Mouse (Mus musculus): ENCODE results near the gene Camk1g.

Camk1g gene

GRCm38 (mm10) chr1:193373906-193374413, 3.9 kb upstream of the Camk1g start:
- DNase-seq: no peak

GRCm38 (mm10) chr1:193369091-193369490, 1.0 kb downstream of the Camk1g start:
- DNase-seq: no peak

- no peak for DNase-seq
Observed at GRCm38 (mm10) chr1:193368055-193368454, 2.0 kb downstream of the Camk1g start.

GRCm38 (mm10) chr1:193363801-193364231, 6.3 kb downstream of the Camk1g start:
- DNase-seq: no peak

GRCm38 (mm10) chr1:193362078-193362477, 8.0 kb downstream of the Camk1g start:
- DNase-seq: no peak

- DNase-seq: peak; percentile 48
Observed at GRCm38 (mm10) chr1:193361181-193361580, 8.9 kb downstream of the Camk1g start.

GRCm38 (mm10) chr1:193359199-193359598, 10.9 kb downstream of the Camk1g start:
- no peak for DNase-seq

- DNase-seq: no peak
Observed at GRCm38 (mm10) chr1:193351583-193351982, 18.5 kb downstream of the Camk1g start.

GRCm38 (mm10) chr1:193350546-193350801, 19.6 kb downstream of the Camk1g start:
- DNase-seq: no peak

GRCm38 (mm10) chr1:193349702-193350545, 20.2 kb downstream of the Camk1g start:
- no peak for DNase-seq

- DNase-seq: peak; percentile 78
Observed at GRCm38 (mm10) chr1:193348261-193348962, 21.7 kb downstream of the Camk1g start.

- DNase-seq: no peak
Observed at GRCm38 (mm10) chr1:193346908-193347307, 23.2 kb downstream of the Camk1g start.

GRCm38 (mm10) chr1:193344976-193345375, 25.1 kb downstream of the Camk1g start:
- DNase-seq: no peak

- DNase-seq: peak; percentile 83
Observed at GRCm38 (mm10) chr1:193343853-193344252, 26.2 kb downstream of the Camk1g start.

- no peak for DNase-seq
Observed at GRCm38 (mm10) chr1:193342198-193342946, 27.7 kb downstream of the Camk1g start.

- DNase-seq: no peak
Observed at GRCm38 (mm10) chr1:193338363-193338995, 31.6 kb downstream of the Camk1g start.

- DNase-seq: no peak
Observed at GRCm38 (mm10) chr1:193337787-193338310, 32.2 kb downstream of the Camk1g start.

- no peak for DNase-seq
Observed at GRCm38 (mm10) chr1:193337018-193337321, 33.1 kb downstream of the Camk1g start.

- no peak for DNase-seq
Observed at GRCm38 (mm10) chr1:193336122-193337017, 33.7 kb downstream of the Camk1g start.

- no peak for DNase-seq
Observed at GRCm38 (mm10) chr1:193334546-193334945, 35.6 kb downstream of the Camk1g start.

GRCm38 (mm10) chr1:193333776-193334175, 36.3 kb downstream of the Camk1g start:
- no peak for DNase-seq

- DNase-seq: no peak
Observed at GRCm38 (mm10) chr1:193332671-193333070, 37.4 kb downstream of the Camk1g start.

Measured in cerebellum, adult 11-12 months (tissue).